Mouse (Mus musculus): ENCODE data around the gene Pdzrn3.

The Pdzrn3 gene

GRCm38 (mm10) chr6:101327196-101327595 is 50.5 kb downstream of the Pdzrn3 start:
- DNase-seq (ENCODE audit: low read depth): no peak

DNA sequence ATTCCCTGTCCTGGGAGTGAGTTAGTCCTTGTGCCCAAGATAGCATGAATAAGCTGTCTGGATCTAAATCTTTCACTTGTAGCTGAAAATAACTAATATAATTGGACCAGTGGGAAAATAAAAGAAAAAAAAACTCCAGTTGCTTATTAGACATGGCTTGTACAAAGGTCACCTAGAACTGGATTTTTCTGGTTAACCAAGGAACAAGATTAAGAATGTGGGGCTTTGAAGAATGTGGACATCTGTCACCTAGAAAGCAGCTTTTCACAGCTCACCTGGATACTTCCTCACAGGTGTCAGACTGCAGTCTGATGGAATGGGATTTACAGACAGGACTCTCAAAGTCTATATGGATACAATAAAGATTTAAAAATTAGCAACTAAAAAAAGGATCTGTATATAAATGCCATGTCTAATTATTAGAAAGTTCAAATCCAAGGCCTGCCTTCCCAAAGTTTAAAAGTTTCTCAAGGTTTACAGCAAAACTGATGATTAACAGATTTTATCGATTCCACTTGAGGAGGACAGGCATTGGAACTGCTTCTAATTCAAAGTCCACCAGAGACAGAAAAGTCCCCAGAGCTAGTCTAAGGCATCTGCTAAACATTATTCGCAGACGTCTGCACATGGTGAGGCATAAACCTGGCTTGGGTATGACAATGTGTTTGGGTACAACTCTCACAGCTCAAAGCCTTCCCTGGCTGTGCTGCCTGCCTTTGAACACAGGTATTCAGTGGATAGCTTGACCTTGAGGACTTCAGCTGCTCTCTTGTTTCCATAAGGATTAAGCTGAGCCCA is 51.7 kb downstream of the Pdzrn3 start:
- DNase-seq (ENCODE audit: low read depth): no peak

GRCm38 (mm10) chr6:101322580-101322979 is 55.1 kb downstream of the Pdzrn3 start:
- no peak for DNase-seq (ENCODE audit: low read depth)

DNA sequence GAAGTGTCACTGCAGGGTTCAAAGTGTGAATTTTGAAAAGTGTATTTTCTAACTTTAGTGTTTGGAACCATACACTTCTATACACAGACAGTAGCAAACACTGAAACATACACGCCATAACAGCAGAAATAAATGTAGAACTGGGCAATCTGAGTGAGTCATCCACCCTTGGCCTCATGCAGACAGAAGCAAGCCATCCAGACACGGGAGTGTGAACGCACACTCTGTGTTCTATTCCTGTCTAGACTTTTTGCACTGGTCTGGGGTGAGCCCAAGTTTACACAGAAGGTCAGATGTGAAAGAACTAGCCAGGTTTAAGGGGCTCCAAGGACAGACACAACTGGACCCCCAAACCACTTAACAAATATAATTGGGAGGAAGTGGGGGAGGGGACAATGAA is 57.3 kb downstream of the Pdzrn3 start:
- DNase-seq (ENCODE audit: low read depth): no peak

DNA sequence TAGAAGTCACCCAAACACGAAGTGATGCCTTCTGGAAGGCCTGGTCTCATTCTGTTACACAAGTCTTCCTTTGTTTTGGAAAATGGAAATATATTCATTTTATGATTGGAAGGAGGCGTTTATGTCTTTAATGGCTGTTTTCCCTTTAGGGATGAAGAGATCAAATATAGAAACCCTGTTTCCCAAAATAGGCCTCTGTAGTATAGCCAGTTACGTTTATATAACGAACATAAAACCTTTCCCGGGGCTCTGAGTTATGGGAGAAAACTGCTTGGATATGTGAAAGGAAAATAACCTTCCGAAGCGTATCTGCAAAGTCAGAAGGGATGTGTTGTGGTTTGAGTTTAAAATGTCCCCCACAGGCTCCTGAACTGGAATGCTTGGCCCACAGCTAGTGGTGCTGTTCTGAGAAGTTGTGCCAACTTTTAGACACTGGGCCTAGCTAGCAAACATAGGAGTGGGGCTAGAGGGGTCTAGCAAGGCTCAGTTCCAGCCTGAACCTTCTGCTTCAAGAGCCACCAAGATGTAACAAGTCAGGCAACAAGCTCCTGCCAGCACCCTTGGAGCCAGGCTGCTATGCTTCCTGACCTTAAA is 58.2 kb downstream of the Pdzrn3 start:
- no peak for DNase-seq (ENCODE audit: low read depth)

DNA sequence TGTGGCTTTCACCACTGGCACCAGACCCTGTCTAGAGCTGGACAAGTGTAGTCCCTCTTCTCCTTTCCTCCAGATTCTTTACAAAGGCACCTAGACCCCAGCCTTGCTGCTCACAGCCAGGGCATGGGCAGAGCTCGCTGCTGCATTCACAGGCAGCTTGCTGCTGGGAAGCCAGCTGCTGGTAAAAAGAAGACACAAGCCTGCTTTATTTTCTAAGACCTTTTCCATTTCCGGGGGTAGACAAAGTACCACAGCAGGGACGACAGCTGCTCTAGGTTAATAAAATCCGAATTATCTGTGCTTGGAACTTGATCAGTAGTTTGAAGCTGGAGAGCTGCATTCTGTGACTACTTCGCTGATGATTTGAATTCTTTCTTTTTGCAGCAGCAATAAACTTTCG is 59.2 kb downstream of the Pdzrn3 start:
- DNase-seq (ENCODE audit: low read depth): no peak

- DNase-seq (ENCODE audit: low read depth): no peak
Measured at GRCm38 (mm10) chr6:101311446-101311845, 66.3 kb downstream of the Pdzrn3 start.

DNA sequence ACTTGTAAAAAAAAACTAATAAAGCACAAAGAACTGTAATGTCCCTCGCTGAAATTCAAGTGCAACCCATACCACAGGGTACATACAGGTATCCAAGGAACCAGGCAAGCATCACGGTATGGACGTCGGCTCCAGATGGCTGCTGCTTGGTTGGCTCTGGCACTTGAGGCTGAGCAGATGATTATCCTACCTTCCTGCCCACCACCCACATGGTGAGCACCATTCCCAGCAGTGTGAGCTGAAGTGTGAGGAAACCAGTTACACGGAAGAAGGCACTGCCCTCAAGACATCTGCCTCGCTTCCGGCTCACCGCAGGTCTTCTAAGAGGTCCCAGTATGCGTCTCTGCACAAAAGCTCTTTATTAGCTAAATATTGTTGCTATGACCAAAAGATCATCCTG is 67.2 kb downstream of the Pdzrn3 start:
- DNase-seq (ENCODE audit: low read depth): no peak

DNA sequence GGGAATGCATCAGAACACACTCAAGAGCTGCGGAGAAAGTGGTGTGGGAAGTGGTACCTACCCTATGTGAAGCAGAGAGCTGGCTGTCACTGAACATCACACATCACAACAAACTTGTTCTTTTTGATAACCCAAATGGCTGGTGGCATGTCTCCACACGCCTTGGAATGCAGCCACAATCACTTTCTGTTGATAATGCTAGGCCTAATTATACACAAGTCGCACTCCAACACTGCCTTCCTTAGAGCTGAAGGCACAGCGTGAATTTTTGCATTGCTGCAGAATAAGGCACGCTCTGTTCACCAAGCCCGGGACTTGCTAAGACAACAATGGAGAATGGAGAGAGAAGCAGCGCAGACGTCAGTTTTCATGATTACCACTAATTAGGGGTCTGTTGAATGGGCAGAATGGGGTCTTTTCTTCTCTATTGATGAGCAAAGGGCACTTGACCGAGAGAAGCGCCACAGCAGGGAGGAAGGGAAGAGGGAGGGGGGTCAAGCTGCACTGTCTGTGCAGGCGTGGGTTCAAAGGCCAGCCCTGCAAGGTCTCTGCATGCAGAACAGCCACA is 69.6 kb downstream of the Pdzrn3 start:
- no peak for DNase-seq (ENCODE audit: low read depth)

DNA sequence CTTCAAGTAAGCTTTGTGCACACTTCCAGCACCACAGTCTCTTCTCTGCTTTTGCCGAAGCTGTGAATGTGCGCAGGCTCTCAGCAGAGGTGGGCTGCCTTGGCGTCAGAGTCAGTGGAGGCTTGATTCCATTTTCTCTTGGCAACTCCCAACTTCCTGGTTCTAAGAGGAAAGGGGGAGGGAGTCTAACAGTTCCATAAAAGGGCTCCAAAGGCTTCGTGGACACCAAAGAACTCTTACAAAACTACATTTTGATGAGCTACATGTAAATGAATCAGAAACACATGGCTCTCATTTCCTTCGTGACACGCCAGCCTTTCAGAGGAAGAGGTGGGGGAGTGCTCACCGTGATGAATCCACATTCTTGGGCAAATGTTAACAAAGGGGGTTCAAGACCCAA is 70.9 kb downstream of the Pdzrn3 start:
- no peak for DNase-seq (ENCODE audit: low read depth)

GRCm38 (mm10) chr6:101305543-101305942 is 72.2 kb downstream of the Pdzrn3 start:
- DNase-seq (ENCODE audit: low read depth): no peak

DNA sequence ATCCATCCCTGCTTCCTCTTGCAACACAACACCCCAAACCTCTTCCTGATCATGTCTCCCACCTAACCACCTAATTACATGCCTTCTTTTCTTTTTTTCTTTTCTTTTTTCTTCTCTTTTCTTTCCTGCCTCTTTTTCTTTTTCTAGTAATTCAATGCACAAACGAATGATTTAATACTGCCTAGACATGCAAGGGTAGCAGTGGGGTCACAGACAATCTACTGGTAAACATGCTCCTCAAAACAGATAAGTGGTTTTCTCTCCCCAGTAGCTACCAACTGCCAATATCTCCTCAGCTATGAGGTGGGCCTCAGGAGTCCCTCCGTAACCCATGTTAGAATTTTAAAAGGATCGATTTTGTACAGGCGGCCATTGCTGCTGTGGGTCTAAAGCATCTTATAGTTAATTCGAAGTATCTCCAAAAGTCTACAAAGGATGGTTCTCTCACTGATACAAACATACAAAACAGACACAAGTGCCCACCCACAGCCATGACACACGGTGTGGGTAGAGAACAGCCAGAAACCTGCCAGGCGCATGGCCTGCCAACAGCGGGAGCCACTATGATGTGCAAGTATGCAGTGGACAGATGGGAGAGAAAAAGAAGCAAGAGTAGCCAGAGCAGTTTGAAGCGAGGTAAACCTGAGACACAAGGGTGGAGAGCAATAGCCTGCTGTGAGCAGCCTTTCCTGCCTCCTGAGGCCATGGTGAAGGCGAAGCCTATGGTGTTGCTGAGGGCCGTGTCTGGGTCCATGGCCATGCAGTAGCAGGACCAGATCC is 73.5 kb downstream of the Pdzrn3 start:
- DNase-seq (ENCODE audit: low read depth): no peak

DNA sequence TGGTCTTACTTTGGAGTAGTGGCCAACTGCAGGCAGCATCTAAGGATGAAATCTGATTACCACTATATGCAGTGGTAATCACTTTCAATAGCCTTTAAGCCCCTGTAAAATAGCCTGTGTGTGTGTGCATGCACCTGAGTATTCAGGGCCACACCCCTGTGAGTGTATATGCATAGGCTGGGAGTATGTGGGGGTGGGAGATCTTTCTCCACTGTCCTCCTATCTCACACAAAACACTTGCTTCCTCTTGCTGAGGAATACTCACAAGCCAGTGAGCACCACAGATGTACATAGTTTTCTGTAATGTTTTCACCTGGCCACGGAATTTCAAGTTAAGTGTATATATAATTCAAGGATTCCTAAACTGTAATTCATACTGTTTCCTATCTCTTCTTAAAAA is 74.2 kb downstream of the Pdzrn3 start:
- no peak for DNase-seq (ENCODE audit: low read depth)

GRCm38 (mm10) chr6:101301154-101301553 is 76.5 kb downstream of the Pdzrn3 start:
- DNase-seq (ENCODE audit: low read depth): no peak

- no peak for DNase-seq (ENCODE audit: low read depth)
Measured at GRCm38 (mm10) chr6:101299434-101299833, 78.3 kb downstream of the Pdzrn3 start.

DNA sequence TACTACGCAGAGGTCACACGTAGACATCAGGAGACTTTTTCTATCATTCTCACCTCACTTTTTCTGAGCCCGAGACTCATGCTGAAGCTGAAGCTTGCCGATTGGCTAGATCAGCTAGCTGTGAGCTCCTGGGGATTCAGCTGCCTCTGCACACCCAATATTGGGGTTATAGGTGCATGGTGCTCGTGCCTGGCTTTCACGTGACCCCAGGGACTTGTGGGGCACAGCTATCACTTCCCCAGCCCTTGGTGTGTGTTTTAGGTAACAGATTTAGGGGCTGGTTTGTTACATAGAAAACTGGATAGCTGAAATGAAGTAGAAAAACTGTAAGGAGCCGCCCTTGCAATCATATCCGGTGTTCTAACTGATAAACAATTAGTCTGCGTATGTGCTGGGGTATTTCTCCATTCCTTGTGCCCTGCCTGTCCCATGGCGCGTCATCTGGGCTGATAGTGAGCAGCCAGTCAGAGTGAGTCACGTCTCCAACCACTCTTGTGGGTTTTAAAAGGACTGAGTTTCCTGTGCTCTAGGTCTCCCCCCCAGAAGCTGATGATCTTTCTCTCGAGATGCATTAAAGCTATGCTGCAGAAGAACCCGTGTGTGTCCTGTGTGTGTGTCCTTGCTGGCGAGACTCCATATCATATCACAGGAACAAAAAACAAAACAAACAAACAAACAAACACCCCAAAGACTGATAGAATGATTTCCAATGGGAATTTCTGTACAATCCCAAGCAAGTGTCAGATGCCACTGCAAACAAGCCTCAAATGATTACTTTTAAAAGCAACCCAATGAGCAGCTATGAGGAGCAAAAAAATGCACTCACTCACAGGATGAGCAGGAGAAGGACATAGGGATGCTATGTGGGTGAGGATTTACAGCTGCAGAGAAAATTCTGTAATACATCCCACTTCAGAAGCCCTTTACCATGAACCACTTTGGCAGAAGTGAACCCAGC is 79.9 kb downstream of the Pdzrn3 start:
- no peak for DNase-seq (ENCODE audit: low read depth)

DNA sequence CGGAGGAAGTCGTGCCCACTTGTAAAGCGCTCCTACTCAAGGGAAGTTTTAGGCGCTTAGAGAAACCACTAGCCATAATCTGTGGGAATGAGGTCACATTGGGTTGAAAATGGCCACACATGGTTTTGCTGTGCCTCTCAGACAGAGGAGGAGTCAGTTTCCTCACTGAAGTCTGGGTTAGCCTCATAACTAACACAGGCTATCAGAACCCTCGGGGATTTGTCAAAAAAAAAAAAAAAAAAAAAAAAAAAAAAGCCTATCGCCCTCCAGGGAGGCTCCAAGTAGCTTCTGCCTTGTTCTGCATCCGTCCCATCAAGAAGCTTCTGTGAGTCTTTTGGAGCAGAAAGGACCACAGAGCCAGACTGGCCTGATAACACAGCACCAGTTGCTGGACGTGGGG is 80.7 kb downstream of the Pdzrn3 start:
- no peak for DNase-seq (ENCODE audit: low read depth)

GRCm38 (mm10) chr6:101296280-101296679 is 81.4 kb downstream of the Pdzrn3 start:
- no peak for DNase-seq (ENCODE audit: low read depth)

- no peak for DNase-seq (ENCODE audit: low read depth)
Measured at GRCm38 (mm10) chr6:101293036-101293572, 84.6 kb downstream of the Pdzrn3 start.

DNA sequence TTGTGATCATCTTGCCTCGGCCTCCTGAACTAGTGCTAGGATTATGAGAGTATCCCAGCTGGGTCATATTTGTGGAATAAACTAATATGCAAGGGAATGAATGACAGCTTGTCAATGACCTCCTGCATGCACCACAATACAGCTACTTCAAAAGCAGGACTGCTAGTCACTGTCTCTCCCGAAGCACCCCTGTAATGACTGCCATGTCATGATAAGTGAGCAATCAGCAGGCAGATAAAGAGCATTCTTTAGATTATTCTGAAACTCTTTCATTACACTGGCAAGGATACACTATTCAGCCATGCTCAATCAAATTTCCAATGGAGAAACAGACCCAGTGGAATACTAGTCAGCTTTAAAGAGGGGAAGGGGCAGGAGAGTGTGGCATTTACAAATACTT is 85.8 kb downstream of the Pdzrn3 start:
- DNase-seq (ENCODE audit: low read depth): no peak

DNA sequence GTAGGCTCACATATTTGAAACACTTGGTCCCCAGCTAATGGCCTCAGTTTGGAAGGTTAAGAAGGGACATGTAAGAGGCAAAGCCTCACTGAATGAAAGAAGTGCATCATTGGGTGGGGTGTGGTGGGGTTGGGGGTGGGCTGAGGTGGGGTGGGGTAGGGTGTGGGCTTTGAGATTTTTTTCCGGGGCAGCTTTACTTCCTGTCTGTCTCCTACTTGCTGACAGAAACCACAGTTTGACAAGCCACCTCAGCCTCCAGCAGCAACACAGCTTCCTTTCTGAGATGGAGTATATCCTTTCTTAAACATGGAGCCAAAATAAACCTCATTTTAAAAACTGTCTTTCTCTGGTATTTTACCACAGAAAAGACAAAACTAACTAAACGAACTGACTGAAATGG is 87.5 kb downstream of the Pdzrn3 start:
- DNase-seq (ENCODE audit: low read depth): no peak
